Mouse (Mus musculus) liver, embryonic 14.5 days (tissue): ENCODE data around the gene Stard13.

ENCODE experiments used
- CTCF ChIP-seq: IDR thresholded peaks from 2 replicates; pipeline ENCODE4 v1.5.1; 2016; ENCODE audit warnings: antibody characterized with exemption, low read depth, control low read depth
- EP300 ChIP-seq: IDR thresholded peaks from 2 replicates; pipeline ENCODE4 v1.6.1; 2016; ENCODE audit warnings: antibody characterized with exemption, low read depth

DNA sequence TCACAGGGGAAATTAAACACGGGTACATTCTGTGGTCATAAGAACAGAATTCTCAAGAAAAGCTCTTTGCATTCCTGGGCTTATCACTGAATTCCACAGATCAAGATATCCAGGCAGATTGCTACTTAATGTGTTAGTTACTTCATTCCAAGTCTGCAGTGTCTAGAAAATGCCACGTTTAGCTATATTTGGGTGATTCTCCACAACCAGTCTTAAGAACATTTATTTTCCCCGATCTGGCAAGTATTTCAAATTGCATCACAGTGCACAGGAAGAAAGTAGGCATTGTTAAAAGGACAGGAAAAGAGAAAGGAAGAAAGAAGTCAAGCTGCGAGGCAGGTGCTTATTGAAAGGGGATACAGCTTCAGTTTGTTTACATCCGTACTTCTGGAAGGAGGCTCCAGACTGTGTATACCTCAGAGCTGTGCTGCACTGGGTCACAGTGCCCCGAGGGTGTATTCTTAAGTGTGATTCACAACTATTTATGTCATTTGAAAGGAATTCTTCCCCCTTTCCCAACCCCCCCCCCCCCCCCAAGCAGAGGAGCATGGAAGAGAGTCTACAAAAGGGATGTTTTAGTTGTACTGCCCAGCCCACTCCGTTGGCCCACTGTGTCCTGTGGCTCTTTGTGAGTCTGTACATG is 179.4 kb downstream of the Stard13 start:
- TF ChIP-seq CTCF (no peak), EP300 (no peak)
